Comparison of ENCODE assay signal across 8 mouse cellular contexts in the genomic region with DNA sequence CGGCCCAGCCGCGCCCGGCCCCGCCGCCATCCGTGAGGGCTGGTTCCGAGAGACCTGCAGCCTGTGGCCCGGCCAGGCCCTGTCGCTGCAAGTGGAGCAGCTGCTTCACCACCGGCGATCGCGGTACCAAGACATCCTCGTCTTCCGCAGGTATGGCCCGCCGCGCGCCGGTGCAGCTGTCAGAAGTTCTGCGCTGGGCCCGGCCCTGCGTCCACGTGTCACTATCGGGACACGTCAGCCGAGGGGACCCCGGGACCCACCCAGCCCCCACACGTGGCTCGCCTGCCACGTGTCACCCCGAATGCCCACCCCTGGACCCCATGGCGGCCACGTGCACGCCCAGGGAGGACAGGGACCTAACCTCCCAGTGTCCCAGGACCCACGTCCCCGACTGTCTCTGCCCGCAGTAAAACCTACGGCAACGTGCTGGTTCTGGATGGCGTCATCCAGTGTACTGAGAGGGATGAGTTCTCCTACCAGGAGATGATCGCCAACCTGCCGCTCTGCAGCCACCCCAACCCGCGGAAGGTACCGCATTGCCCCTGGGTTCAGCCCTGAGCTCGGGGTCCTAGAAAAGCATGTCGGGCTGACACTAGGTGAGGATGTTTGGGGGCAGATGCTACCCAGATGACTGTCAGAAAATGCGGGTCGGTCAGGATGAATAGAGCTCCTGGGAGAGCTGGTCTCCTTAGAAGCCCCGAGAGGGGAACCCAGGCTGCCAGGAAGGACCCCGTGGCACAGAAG. TPM values are rescaled to one million over a fixed set of nuclear protein-coding genes. Genes with fewer than 3 reads are reported as not detected.
DNase-seq lines count a peak whose midpoint lies in the region; ATAC-seq and TF ChIP-seq lines count a peak whose summit lies in the region.

No protein-coding gene starts in this region.

- TF ChIP-seq CTCF in E14TG2a.4 (conservative IDR thresholded peaks at IDR 0.05; ENCODE audit: low read length) = no peak

- peak overlapping the region; percentile 92 for H3K4me2 ChIP-seq in stomach, embryonic 16.5 days (ENCODE audit: low read depth, low read length)

- under 1% methylated on average over 53 of the region's 53 CpGs for WGBS in hindbrain, embryonic 10.5 days
- WGBS in macrophage (ENCODE audit: missing documents) = under 1% methylated on average over 50 of the region's 53 CpGs
- under 1% methylated on average over 53 of the region's 53 CpGs for WGBS in stomach, embryonic 16.5 days

- peak overlapping the region; percentile 90 for H3K9ac ChIP-seq in stomach, embryonic 16.5 days (ENCODE audit: low read length)

- H3K4me3 ChIP-seq in E14TG2a.4 (replicated peaks; ENCODE audit: low read length) (peak overlapping the region; percentile 100), macrophage (ENCODE audit: inconsistent target) (peak overlapping the region; percentile 58)
- H3K4me3 ChIP-seq in hindbrain, embryonic 10.5 days = peak overlapping the region; percentile 98
- H3K4me3 ChIP-seq in stomach, embryonic 16.5 days (replicated peaks; ENCODE audit: low read length) = peak overlapping the region; percentile 94

- no peaks in the 10 kb centered on the region for H3K9me3 ChIP-seq in E14TG2a.4 (ENCODE audit: low read length)
- H3K9me3 ChIP-seq in hindbrain, embryonic 10.5 days = no peaks in the 10 kb centered on the region
- no peaks in the 10 kb centered on the region for H3K9me3 ChIP-seq in stomach, embryonic 16.5 days (replicated peaks; ENCODE audit: control insufficient read depth, low read length)

- peaks cover 68% of the 10 kb centered on the region for H3K4me1 ChIP-seq in E14TG2a.4 (replicated peaks; ENCODE audit: low read depth, low read length)
- peaks cover 30% of the 10 kb centered on the region for H3K4me1 ChIP-seq in hindbrain, embryonic 10.5 days (replicated peaks)
- H3K4me1 ChIP-seq in stomach, embryonic 16.5 days (ENCODE audit: control insufficient read depth, insufficient read depth, low read length) = peaks cover 10% of the 10 kb centered on the region; the same call in 1 of the 2 replicates

- H3K79me2 ChIP-seq in macrophage (ENCODE audit: inconsistent target) = peaks cover 12% of the 10 kb centered on the region

- ATAC-seq in stomach, embryonic 16.5 days (ENCODE audit: insufficient read depth, low FRiP score) = no peak; the same call in 1 of the 2 replicates

- H3K27ac ChIP-seq in hindbrain, embryonic 10.5 days = peak overlapping the region; percentile 92
- no peak overlapping the region for H3K27ac ChIP-seq in macrophage
- 0 out of 2 replicates have a peak overlapping the region, but pooled peaks have one; percentile 38 for H3K27ac ChIP-seq in stomach, embryonic 16.5 days (ENCODE audit: low read length)

- peak; percentile 28 for DNase-seq in kidney, adult 11 months
- no peak for DNase-seq in kidney, postnatal 4 days
- peak; percentile 17 for DNase-seq in c-Kit-negative CD71-positive TER-119-positive erythroid progenitor cells, embryonic 14.5 days (ENCODE audit: low read depth, low spot score)
- DNase-seq in hindbrain, embryonic 10.5 days (ENCODE audit: low spot score) = no peak
- DNase-seq in layer of hippocampus, adult 9-11 months = no peak

- no peaks in the 10 kb centered on the region for H3K27me3 ChIP-seq in E14TG2a.4 (ENCODE audit: insufficient read depth, low read length)
- H3K27me3 ChIP-seq in hindbrain, embryonic 10.5 days (ENCODE audit: insufficient read depth, poor library complexity, severe bottlenecking) = no peaks in the 10 kb centered on the region
- H3K27me3 ChIP-seq in stomach, embryonic 16.5 days (ENCODE audit: control insufficient read depth, insufficient read depth, low read length) = no peaks in the 10 kb centered on the region

- H3K36me3 ChIP-seq in E14TG2a.4 (ENCODE audit: insufficient read depth, low read length) = peaks cover 50% of the 10 kb centered on the region
- H3K36me3 ChIP-seq in hindbrain, embryonic 10.5 days = peaks cover 41% of the 10 kb centered on the region
- peaks cover 11% of the 10 kb centered on the region; the same call in 1 of the 2 replicates for H3K36me3 ChIP-seq in macrophage (ENCODE audit: inconsistent target)
- H3K36me3 ChIP-seq in stomach, embryonic 16.5 days (ENCODE audit: control insufficient read depth, insufficient read depth, low read length) = peaks cover 27% of the 10 kb centered on the region

RNA-seq across cellular contexts. Expression of gene Srm, which starts 0.5 kb away (rescaled TPM):
- 190 and 218 TPM in 2 replicates for polyA plus RNA-seq in hindbrain, embryonic 10.5 days (2016; fragmentation: Nextera tagmentation; extraction: Ambion mirVana)
- 10 to 100 TPM in 1 of 26 experiments, 1 to 10 TPM in 23, under 1 TPM in 2; 0.66 to 10.9 (median 2.2) TPM for total RNA-seq in macrophage (2018; cell fraction: chromatin; rRNA removed)
- total RNA-seq in macrophage (2018; cell fraction: cytosol; rRNA removed) = 10 to 100 TPM; 10.4 to 24.9 (median 16.2) TPM
- total RNA-seq in macrophage (2018; cell fraction: nucleus; rRNA removed) = 10 to 100 TPM in 3 of 26 experiments, 1 to 10 TPM in 23; 2.0 to 21.1 (median 4.4) TPM
- 14.7 to 81.1 TPM (median 15.5 TPM) in 3 replicates for polyA plus RNA-seq in macrophage (2018)
- polyA plus RNA-seq in stomach, embryonic 16.5 days (2015; fragmentation: Nextera tagmentation; extraction: Ambion mirVana) = 165 and 166 TPM in 2 replicates

RNA-seq across cellular contexts. Expression of gene Masp2, which starts 10.5 kb away (rescaled TPM):
- 0.09 TPM in 1 of 2 replicates, not detected in the other for polyA plus RNA-seq in hindbrain, embryonic 10.5 days (2016; fragmentation: Nextera tagmentation; extraction: Ambion mirVana)
- 1 to 10 TPM in 2 of 26 experiments, under 1 TPM in 4, not detected in 20; 0.27 to 1.1 (median 0.50) TPM for total RNA-seq in macrophage (2018; cell fraction: chromatin; rRNA removed)
- total RNA-seq in macrophage (2018; cell fraction: cytosol; rRNA removed) = not detected
- under 1 TPM in 2 of 26 experiments, not detected in 24; 0.15 to 0.22 TPM for total RNA-seq in macrophage (2018; cell fraction: nucleus; rRNA removed)
- polyA plus RNA-seq in macrophage (2018) = 0.09 TPM in 1 of 3 replicates, not detected in the others
- polyA plus RNA-seq in stomach, embryonic 16.5 days (2015; fragmentation: Nextera tagmentation; extraction: Ambion mirVana) = 1.4 and 1.8 TPM in 2 replicates

RNA-seq across cellular contexts. Expression of gene Exosc10, which starts 33.6 kb away (rescaled TPM):
- polyA plus RNA-seq in hindbrain, embryonic 10.5 days (2016; fragmentation: Nextera tagmentation; extraction: Ambion mirVana) = 92.9 and 97.4 TPM in 2 replicates
- 100 to 1,000 TPM in 1 of 26 experiments, 10 to 100 TPM in 25; 49.4 to 105 (median 80.0) TPM for total RNA-seq in macrophage (2018; cell fraction: chromatin; rRNA removed)
- total RNA-seq in macrophage (2018; cell fraction: cytosol; rRNA removed) = 10 to 100 TPM; 32.1 to 47.8 (median 40.0) TPM
- 10 to 100 TPM; 34.2 to 61.2 (median 44.2) TPM for total RNA-seq in macrophage (2018; cell fraction: nucleus; rRNA removed)
- polyA plus RNA-seq in macrophage (2018) = 32.2 to 58.5 TPM (median 51.2 TPM) in 3 replicates
- polyA plus RNA-seq in stomach, embryonic 16.5 days (2015; fragmentation: Nextera tagmentation; extraction: Ambion mirVana) = 76.3 and 77.1 TPM in 2 replicates

RNA-seq across cellular contexts. Expression of gene Tardbp, which starts 35.0 kb away (rescaled TPM):
- polyA plus RNA-seq in hindbrain, embryonic 10.5 days (2016; fragmentation: Nextera tagmentation; extraction: Ambion mirVana) = 302 and 421 TPM in 2 replicates
- total RNA-seq in macrophage (2018; cell fraction: chromatin; rRNA removed) = 100 to 1,000 TPM; 168 to 463 (median 306) TPM
- total RNA-seq in macrophage (2018; cell fraction: cytosol; rRNA removed) = 100 to 1,000 TPM in 23 of 26 experiments, 10 to 100 TPM in 3; 77.8 to 148 (median 111) TPM
- 100 to 1,000 TPM; 276 to 495 (median 342) TPM for total RNA-seq in macrophage (2018; cell fraction: nucleus; rRNA removed)
- 157 to 233 TPM (median 170 TPM) in 3 replicates for polyA plus RNA-seq in macrophage (2018)
- 284 and 286 TPM in 2 replicates for polyA plus RNA-seq in stomach, embryonic 16.5 days (2015; fragmentation: Nextera tagmentation; extraction: Ambion mirVana)

RNA-seq across cellular contexts. Expression of gene Gm572, which starts 51.3 kb away (rescaled TPM):
- not detected in 2 replicates for polyA plus RNA-seq in hindbrain, embryonic 10.5 days (2016; fragmentation: Nextera tagmentation; extraction: Ambion mirVana)
- total RNA-seq in macrophage (2018; cell fraction: chromatin; rRNA removed) = not detected
- total RNA-seq in macrophage (2018; cell fraction: cytosol; rRNA removed) = not detected
- total RNA-seq in macrophage (2018; cell fraction: nucleus; rRNA removed) = not detected
- polyA plus RNA-seq in macrophage (2018) = not detected in 3 replicates
- polyA plus RNA-seq in stomach, embryonic 16.5 days (2015; fragmentation: Nextera tagmentation; extraction: Ambion mirVana) = 0.09 TPM in 1 of 2 replicates, not detected in the other

Comparison
In these comparisons a context has a peak if more than half of its experiments do, and no peak if none do; other contexts are left out.
1. DNase-seq: peak in kidney, adult 11 months (single experiment) and c-Kit-negative CD71-positive TER-119-positive erythroid progenitor cells, embryonic 14.5 days (single experiment); none in kidney, postnatal 4 days (0 of 2), hindbrain, embryonic 10.5 days (single experiment) and layer of hippocampus, adult 9-11 months (single experiment).
2. Peak in every context shown above with its lines, with median percentiles within 50 percentile points of each other: H3K4me3 ChIP-seq.